Mouse (Mus musculus) small intestine, adult 10 weeks (tissue): Measurements from ENCODE around the gene Olfr1061. TPM values are rescaled to one million over a fixed set of nuclear protein-coding genes. Genes with fewer than 3 reads are reported as not detected.

Experiments used
- polyA plus RNA-seq: library from polyadenylated mRNA; stranded (reverse); fragments of 350-450 nt; fragmentation: Illumina TruSeq; extraction: RNeasy Lipid Tissue Mini Kit (QIAGEN cat#74804); gene quantifications from one replicate; pipeline ENCODE4 v1.2.3, GENCODE M21; 2014; ENCODE audit warnings: low replicate concordance

Gene Olfr1061
- not detected for polyA plus RNA-seq

GRCm38 (mm10) chr2:86413950-86414349 lies at the start of gene Olfr1061:
Olfr1061 (minus strand) TSS chr2:86414050.

DNA sequence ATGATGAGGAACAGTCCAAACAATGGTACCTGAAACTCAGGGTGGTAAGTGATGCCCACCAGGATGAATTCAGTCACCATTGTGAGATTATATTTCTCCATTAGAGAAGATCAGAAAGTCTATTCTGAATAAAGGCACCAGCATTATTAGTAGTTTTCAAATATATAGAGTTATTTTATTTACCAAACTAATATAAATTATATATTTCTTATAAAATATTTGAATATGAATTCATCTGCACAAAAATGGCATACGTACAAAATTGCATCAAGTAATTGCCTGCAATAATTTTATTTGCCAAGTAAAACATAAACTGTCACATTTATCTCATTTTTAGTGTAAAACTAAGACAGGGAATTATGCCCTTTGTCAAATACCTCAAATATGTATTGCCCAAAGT lies 42.3 kb upstream of the Olfr1061 start, which contains the start of gene Olfr1066:
Gene Olfr1066 (minus strand): TSS at position 101 of the 400 bp plus-strand sequence.

DNA sequence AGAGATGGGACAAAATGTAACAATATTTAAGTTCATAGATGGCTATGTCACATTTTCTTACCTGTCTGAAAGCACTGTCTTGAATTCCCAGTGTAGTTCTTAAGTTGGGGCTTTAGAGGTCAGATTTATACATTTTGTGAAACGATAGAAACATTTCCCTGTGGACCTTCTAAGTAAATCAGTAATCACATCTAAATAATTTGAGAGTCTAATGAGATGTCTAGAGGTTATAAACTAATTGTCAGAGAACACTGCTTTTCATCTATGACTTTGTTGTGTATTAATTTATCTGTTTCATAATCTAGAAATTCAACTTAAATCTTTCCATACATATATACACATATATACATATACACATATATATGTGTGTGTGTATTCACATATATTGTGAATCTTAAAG lies 36.6 kb upstream of the Olfr1061 start, which contains the start of gene Olfr1065:
Gene Olfr1065 (minus strand): TSS at position 101 of the 400 bp plus-strand sequence.

DNA sequence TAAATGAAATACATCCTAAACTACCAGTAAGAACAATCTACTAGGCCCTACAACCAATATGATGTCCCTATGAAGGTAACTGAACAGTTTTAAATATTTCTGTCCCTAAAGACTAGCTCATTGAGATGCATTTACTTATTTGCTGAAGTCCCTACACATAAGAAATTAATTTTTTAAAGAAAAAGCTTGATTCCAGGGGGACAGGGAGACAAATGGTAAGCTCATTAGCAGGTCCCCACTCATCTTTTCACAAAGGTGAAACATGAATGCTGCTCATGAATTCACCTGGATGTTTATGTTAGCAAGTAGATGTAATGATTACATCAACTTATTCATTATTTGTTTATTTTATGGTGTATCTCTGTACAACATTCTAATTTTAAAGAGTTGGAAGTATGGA lies 12.8 kb upstream of the Olfr1061 start, which contains the start of gene Olfr1062:
Gene Olfr1062 (minus strand): TSS at position 101 of the 400 bp plus-strand sequence.

DNA sequence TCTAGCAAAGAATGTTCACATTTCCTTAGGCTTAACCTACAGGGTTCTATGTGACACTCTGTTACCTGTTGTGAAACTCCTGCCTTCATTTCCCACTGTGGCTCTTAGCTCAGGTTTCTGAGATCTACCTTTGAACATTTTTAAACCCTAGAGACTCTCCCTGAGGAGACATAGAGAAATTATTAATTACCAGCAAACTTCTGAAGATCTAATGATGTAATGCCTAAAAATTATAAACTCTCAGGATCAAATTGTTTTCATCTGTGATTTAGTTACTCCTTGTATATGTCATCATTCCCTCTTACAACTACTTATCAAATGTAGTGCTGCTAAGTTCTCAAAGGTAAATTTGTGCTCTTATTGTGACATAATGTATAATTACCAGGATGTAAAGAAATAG lies 25.4 kb downstream of the Olfr1061 start, which contains the start of gene Olfr1058:
Gene Olfr1058 (minus strand): TSS at position 101 of the 400 bp plus-strand sequence.

GRCm38 (mm10) chr2:86378293-86378692 lies 35.6 kb downstream of the Olfr1061 start, which contains the start of gene Olfr1057:
Olfr1057 (minus strand) TSS chr2:86378393.

Other genes with a start within 250 kb of the Olfr1061 start
- not detected for gene Olfr1043, start 246.5 kb downstream of the Olfr1061 start, polyA plus RNA-seq
- gene Olfr1044, start 236.2 kb downstream of the Olfr1061 start, polyA plus RNA-seq, result not detected
- not detected for gene Olfr52, start 228.4 kb downstream of the Olfr1061 start, polyA plus RNA-seq
- not detected for gene Olfr1045, start 211.0 kb downstream of the Olfr1061 start, polyA plus RNA-seq
- not detected for gene Olfr1046, start 194.7 kb downstream of the Olfr1061 start, polyA plus RNA-seq
- gene Olfr1047, start 182.6 kb downstream of the Olfr1061 start, polyA plus RNA-seq, result not detected
- not detected for gene Olfr1048, start 173.8 kb downstream of the Olfr1061 start, polyA plus RNA-seq
- gene Olfr1049, start 155.7 kb downstream of the Olfr1061 start, polyA plus RNA-seq, result not detected
- gene Olfr1051, start 135.0 kb downstream of the Olfr1061 start, polyA plus RNA-seq, result not detected
- not detected for gene Olfr1052, start 121.6 kb downstream of the Olfr1061 start, polyA plus RNA-seq
- gene Olfr1053, start 98.8 kb downstream of the Olfr1061 start, polyA plus RNA-seq, result not detected
- not detected for gene Olfr1054, start 78.6 kb downstream of the Olfr1061 start, polyA plus RNA-seq
- not detected for gene Olfr1055, start 63.8 kb downstream of the Olfr1061 start, polyA plus RNA-seq
- not detected for gene Olfr1056, start 51.6 kb downstream of the Olfr1061 start, polyA plus RNA-seq
- not detected for gene Olfr1057, start 35.7 kb downstream of the Olfr1061 start, polyA plus RNA-seq
- not detected for gene Olfr1058, start 25.5 kb downstream of the Olfr1061 start, polyA plus RNA-seq
- not detected for gene Olfr1062, start 12.7 kb upstream of the Olfr1061 start, polyA plus RNA-seq
- not detected for gene Olfr1065, start 36.5 kb upstream of the Olfr1061 start, polyA plus RNA-seq
- gene Olfr1066, start 42.2 kb upstream of the Olfr1061 start, polyA plus RNA-seq, result not detected
- gene Olfr228, start 73.3 kb upstream of the Olfr1061 start, polyA plus RNA-seq, result not detected
- gene Olfr1076, start 94.4 kb upstream of the Olfr1061 start, polyA plus RNA-seq, result not detected
- not detected for gene Olfr1079, start 128.4 kb upstream of the Olfr1061 start, polyA plus RNA-seq
- not detected for gene Olfr1080, start 144.2 kb upstream of the Olfr1061 start, polyA plus RNA-seq
- not detected for gene Olfr1082, start 184.9 kb upstream of the Olfr1061 start, polyA plus RNA-seq
- gene Olfr1084, start 225.7 kb upstream of the Olfr1061 start, polyA plus RNA-seq, result not detected
- gene Olfr1085, start 248.0 kb upstream of the Olfr1061 start, polyA plus RNA-seq, result not detected